In genomic region chr15:81561996-81562395, GRCm38 (mm10) we compare ENCODE assay signal across 17 mouse cellular contexts. TPM values are rescaled to one million over a fixed set of nuclear protein-coding genes. Genes with fewer than 3 reads are reported as not detected.
DNase-seq lines count a peak whose midpoint lies in the region; ATAC-seq lines count a peak whose summit lies in the region.
"Had no signal": no experiment of that assay in that cellular context is flagged by ENCODE, and none has a peak within 500 bp of the region (broad histone marks: within the 10 kb centered on the region; RNA-seq: fewer than 3 reads in every experiment).

No protein-coding gene starts in this region.

- peak; percentile 15 for DNase-seq in thymus, postnatal 14 days
- no peak for DNase-seq in thymus, postnatal 10 days (ENCODE audit: low spot score in 2 of 2)
- DNase-seq in CD4-positive helper T cell, adult 2 months (ENCODE audit: low read depth, low spot score), result peak; percentile 59
- DNase-seq in CD8-positive naive resting alpha-beta T cell, adult 2 months (ENCODE audit: low read depth in 2 of 2, low spot score in 2 of 2), result peak; percentile 25 to 42
- DNase-seq in induced T-regulatory cell, adult 2 months (ENCODE audit: low read depth), result peak; percentile 44
- DNase-seq in left cerebral cortex, adult 11 months (ENCODE audit: low spot score), result no peak
- no peak for DNase-seq in lung, adult 18-20 months
- DNase-seq: cerebellum, adult 11-12 months; cerebellum, adult 8-10 months; cerebellum, postnatal 10 days; cerebellum, postnatal 36 days; embryo, embryonic 11 days; gastrocnemius, postnatal 10 days; gastrocnemius, postnatal 36 days had no signal

- no peak for ATAC-seq in inflammation-experienced regulatory T-cells, adult 6 months
- ATAC-seq: forebrain, embryonic 15.5 days; Patski had no signal

RNA-seq across cellular contexts. Expression of gene Ep300, which starts 23.2 kb away (rescaled TPM):
- polyA plus RNA-seq in inflammation-experienced regulatory T-cells, adult 6 months (2017; shearing (Covaris generic)), result 10 to 100 TPM; 16.1 to 20.2 (median 16.7) TPM

Comparison
In these comparisons a context has a peak if more than half of its experiments do, and no peak if none do; other contexts are left out.
1. DNase-seq: peak in thymus, postnatal 14 days (single experiment), CD4-positive helper T cell, adult 2 months (single experiment), CD8-positive naive resting alpha-beta T cell, adult 2 months (2 of 2) and induced T-regulatory cell, adult 2 months (single experiment); none in thymus, postnatal 10 days (0 of 2), left cerebral cortex, adult 11 months (single experiment) and lung, adult 18-20 months (0 of 2).